Mouse (Mus musculus): ENCODE results near the gene Cdk14.
A peak's percentile ranks its signal among the peaks of the same experiment; 100 is the strongest.
"Not testable (repeated sequence)": the region's sequence is repeated elsewhere in the genome, so short reads cannot be mapped to it uniquely, and the experiment has no call there.

Cdk14 gene

DNA sequence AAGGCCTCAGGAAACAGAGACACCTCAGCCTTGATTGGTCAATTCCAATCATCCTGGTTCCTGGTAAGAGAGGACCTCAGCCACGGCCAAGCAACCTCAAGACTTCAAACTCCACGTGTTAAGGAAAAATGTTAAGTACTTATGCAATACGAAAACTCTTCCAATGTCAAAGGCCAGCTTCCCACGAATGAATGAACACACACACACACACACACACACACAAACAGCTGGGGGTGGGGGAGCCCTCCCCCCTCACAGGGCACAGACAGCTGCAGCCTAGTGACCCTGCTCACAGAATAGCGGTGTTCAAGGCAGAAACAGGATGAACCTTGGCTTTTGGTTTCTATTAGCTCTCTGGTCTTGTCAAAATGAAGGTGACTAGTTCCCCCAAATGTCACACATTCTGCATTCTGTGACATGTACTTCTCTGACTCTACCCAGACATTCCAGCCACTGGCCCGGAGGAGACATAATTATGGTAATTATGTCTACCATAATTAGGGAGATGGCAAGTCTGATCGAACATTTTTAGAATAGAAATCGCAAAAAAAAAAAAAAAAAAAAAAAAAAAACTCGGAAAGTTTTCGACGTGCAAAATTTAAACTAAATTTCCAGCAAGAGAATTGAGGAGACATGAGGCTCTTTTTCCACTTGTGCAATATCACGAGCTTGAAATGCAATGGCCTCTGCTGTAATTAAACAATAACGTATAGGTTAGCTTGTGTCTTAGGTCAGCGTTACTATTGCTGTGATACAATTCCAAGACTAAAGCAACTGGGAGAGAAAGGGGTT, 54.6 kb downstream of the Cdk14 start:
- no peak for DNase-seq

DNA sequence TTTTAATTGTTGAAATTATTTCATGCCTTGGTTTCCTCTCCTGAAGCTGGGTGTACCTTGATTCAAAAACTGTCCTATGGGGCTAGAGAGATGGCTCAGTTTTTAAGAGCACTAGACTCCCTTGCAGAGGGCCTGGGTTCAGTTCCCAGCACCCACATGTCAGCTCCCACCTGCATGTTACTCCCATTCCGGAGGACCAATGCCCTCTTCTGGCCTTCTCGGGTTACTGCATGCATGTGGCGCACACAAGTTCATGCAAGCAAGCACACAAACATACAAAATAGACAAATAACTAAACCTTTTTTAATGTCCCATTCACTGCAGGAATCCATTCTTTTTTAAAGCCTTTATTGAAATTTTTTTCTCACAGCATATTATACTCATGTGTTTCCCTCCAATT, 58.4 kb downstream of the Cdk14 start:
- no peak for DNase-seq

DNA sequence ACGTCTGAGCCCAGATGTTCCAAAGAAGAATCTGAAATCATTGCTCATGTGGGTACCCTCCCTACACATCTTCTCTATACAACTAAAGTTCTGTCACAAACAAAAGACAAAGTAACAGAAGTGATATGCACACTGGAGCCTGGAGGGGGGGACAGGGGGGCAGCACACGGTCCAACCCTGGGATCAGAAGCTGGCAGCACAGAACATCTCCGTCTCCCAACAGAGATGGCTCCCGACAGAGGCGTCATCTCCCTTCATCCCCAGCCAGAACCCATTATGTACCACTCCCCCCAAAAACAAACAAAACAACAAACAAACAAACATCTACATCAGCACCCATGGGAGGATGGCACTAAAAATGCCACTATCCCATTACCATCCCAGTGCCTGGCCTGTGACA, 59.8 kb downstream of the Cdk14 start:
- DNase-seq = no peak

DNA sequence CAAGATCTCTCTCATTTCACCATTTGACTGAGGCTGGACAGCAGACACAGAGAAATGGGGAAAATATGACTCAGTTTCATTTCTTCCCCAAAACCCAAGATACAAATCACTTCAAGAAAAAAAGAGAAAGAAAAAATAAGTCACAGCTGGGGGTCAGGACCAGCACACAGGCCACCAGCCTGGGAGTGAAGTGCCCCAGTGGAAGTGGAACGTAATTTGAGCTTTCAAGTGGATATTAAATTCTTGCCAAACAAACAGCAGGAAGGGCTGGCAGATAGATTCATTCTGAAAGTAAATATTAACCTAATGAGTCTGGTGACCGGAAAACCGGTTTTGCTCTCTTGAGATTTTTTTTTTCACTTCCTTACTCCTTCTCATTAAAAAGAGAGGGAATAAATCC, 60.2 kb downstream of the Cdk14 start:
- DNase-seq = no peak

DNA sequence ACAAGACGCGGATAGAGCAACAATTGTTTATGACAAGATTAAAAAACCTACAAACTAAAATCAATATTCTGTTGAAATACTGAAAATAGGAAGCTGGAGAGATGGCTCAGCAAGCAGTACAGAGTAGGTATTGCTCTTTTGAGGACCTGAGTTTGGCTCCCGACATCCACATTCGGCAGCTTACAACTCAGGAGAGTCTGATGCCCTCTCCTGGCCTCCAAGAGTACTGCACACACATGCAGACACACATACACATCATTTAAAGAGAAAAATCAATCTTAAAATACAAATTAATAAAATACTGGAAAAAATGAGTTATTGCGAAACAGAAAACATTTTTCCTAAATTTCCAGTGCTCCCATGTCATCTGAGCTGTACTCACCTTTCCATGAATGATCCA, 60.7 kb downstream of the Cdk14 start:
- no peak for DNase-seq

DNA sequence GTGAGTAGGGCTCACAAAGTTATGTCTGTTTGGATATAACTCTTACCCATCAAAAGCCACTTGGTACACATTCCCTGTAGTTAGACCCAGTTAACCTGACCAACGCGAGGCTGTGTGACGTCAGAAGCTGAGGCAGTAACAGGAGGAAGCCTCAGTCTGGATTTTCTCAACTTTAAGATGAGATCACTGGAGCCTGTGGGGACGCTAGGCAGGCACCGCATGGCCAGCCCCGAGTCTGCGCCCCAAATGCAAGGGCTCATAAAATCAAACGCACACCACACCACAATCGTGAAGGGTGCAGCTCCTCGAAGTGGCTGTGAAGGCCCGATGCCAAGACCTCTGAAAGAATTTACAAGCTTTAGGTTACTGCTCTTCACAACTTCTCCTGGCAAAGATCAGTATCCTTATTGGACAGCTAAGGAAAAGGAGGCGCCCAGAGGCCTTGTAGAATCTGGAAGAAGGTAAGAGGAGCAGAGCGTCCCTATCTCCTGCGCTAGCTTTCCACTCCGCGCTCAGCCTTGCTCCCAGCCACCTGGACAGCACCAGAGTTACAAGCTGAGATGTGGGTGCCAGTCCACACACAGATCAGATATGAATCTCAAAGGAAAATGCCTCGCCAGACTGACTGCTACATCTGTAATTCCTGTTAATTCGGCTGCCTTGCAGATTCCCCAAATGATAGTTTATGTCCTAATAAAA, 61.9 kb downstream of the Cdk14 start:
- no peak for DNase-seq

DNA sequence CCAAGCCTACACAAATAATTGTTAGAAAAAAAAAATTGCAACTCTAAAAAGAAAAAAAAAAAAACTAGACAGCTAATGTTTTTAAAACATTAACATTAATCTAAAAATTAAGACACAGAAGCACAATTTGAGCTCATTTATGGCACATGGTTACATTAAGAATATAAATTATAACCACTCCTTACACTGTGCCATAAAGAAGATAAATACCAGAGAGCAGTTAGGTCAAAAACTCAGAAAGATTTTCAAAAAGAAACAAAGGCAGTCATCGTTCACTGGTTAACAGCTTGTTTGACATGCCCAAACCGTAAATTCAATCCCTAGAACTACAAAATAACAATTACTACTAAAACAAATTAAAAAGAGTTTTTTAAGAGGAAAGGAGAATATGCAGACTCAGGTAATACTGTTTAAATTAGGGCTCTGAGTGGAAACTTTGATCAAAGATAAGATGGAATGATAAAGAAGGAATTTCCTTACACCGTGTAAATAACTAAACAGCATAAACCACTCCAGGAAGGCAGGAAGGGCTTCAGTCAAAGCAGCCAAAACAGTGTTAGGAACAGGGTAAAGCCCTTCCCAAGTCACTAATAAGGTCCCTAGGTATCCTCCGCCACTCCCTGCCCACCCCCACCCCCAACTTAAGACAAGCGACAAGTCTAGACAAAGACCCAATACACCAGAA, 65.3 kb downstream of the Cdk14 start:
- DNase-seq = no peak

DNA sequence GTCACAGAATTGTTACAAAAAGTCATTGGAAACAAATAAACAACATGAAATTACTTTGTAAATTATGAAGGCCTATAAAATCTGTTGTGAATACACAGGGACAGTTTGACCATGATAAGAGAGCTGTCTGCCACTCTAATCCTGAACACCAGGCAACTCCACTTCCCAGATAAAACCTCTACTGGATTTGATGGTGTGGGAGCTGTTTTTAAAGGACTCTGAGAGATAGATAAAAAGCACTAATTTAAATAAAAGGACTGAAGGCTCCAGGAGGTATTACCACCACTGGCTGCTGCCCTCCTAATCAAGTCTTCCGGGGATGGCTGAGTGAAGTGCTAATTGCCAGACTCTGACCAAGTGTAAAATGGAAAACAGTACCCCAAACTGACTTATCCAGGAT, 66.2 kb downstream of the Cdk14 start:
- DNase-seq = no peak

DNA sequence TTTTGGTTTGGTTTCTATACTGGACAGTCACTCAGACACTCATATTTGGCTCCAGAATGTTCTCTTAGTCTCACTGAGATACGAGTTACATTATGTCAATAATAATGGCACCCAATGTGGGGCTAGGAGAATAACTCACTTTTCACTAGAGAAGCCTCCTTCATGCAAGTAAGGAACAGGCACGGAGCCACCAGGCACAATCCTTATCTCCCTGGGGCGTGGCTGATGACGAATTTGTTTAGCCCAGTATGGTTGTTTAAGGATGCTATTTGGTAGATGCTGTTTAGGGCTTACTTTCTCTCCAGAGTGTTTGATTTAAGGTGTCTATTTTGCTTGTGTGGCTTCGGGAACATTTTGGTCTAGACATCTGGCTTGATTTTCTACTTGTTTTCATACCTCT, 75.5 kb downstream of the Cdk14 start:
- no peak for DNase-seq

DNA sequence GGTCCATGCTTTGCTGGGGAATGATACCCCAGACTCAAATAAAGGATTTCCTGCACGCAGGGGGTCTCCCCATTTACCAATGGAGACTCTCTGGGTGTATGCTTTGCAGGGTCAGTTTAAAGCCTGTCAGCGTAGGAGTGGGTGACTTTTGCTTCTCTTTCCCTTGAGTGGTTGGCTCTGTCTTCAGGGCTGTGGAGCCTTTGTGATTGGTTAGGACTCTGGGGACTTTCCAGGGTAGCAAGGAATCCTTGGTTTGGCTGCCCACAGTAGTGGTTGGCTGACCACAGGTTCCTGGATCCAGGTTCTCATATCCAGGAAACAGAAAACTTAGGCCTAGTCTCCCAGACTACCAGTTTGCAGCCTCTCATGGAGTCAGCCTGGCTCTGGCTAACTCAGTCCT, 76.4 kb downstream of the Cdk14 start:
- no peak for DNase-seq

DNA sequence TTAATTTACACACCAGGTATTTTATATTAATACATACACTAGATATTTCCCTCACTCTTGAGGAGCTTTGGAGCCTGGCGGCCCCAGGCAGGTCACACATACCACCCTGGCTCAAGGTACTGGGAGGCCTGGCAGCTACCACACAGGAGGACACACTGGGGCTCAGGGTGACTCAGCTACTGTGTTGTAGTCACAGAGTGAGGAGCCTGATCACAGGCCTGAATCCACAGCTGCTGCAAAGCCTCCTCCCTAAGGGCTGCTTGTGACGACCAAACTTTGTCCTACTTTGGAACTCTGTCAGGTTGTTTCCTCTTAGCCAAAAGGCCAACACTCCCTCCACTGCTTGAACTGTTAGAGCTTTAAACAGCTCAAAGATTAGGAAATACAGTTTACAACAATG, 76.8 kb downstream of the Cdk14 start:
- no peak for DNase-seq

DNA sequence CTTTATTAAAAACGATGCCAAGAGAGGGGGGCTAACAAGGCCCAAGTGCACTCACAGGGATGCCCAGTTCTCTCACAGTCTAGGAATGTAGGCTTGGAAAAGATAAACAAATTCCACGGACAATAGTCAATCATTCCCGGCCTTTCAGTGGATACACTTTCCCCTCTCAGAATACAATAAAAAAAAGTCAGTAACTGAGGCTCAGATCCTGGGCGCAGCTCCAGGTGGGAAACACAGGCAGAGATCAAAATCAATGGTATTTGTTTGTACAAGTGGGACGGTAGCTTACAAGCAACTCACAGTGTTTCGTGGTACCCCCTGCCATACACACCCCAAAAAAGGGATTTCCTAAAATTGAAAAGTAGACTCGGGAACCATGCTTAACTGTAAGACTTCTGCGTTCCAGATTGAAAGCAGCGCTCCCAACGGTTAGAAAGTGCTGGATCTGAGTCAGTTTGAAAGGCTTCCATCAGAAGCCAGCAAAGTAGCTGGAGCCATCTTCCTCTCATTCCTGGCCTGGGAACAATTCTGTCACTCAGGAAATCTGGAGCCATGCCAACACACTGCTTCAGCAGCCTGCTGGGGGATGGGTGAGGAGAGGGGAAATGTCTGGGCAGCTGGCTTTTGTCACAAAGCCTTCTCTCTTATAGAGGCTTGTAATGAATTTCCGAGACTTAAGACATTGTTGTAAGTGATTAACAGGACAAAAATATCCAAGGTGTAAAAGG, 77.5 kb downstream of the Cdk14 start:
- peak; percentile 17 to 21 for DNase-seq

DNA sequence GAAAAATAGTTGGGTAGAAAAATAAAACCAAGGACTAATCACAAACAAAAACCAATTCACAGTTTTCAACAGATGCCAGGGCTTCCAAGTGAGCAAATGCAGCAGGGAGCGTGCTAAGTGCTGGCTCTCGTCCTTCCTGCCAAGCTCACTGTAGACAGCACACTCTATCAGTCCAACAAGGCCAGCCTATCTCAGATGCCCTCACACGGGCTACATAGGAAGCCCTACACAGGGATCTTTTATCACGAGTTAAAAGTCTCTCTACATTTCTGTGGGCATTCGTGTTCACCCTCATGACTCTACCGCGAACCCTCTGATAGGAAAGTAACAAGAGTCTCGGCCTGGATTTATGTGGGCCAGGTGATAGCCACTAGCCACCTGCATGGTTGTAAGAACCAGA, 78.5 kb downstream of the Cdk14 start:
- no peak for DNase-seq

DNA sequence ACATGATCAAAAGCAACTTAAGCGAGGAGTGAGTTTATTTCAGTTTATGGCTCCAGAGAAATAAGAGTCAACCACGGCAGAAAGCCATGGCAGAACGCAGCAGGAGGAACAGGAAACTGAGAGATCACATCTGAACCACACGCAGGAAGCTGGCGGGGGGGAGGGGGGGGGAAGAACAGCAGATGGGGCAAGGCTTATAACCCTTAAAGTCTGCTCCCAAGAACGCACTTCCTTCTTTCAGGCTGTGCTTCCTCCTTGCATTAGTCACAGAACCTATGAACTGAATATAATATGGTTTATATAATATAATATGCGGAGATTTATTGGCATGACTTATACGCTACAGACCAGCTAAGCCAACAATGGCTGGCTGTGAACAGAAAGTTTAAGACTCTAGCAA, 86.2 kb downstream of the Cdk14 start:
- no peak for DNase-seq

DNA sequence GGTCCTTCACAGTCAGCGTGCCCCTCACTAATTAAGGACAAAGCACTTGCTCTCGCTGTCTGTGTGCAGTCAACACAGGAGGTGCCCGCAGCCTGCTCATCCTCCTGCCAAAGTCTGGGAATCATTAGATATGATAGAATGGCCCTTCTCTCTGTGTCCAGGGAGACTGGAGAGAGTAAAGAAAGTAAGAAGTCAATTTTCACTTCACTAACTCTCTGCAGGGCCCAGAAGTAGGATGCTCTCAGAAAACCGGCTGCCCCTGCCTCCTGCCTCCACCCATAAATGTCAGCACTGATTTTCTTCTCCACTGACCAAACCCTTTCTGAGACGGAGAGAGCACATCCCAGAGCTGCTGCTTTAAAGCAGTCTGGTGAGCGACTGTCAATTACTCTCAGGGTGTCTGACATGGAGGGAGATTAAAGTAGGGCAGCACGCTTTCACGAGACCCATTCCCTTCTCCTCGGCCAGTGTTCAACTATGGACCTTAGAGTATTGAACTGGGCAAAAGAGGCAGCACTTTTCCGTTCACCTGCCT, 89.1 kb downstream of the Cdk14 start:
- DNase-seq = no peak

DNA sequence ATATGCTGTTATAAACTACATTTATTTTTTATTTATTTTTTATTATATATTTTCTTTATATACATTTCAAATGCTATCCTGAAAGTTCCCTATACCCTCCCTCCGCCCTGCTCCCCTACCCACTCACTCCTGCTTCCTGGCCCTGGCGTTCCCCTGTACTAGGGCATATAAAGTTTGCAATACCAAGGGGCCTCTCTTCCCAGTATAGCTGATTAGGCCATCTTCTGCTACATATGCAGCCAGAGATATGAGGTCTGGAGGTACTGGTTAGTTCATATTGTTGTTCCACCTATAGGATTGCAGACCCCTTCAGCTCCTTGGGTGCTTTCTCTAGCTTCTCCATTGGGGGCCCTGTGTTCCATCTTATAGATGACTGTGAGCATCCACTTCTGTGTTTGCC, 91.1 kb downstream of the Cdk14 start:
- DNase-seq = not testable (repeated sequence)

DNA sequence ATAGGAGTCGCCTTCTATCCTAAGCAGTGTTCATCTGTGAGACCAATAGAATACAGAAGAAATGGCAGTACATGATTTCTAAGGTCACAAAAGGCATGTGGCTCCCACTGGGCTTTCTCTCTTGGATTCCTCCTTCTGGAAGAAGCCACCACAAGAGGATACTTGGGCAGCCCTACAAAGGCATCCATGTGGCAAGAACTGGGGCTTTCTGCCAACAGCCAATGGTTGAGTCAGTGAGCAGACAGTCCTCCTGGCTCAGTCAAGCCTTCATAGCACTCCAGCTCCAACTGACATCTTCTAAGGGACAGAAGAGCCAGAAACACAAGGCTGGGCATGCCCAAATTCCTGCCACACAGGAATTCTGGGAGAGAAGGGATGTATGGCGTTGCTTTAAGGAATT, 93.4 kb downstream of the Cdk14 start:
- peak; percentile 14 to 15 for DNase-seq

DNA sequence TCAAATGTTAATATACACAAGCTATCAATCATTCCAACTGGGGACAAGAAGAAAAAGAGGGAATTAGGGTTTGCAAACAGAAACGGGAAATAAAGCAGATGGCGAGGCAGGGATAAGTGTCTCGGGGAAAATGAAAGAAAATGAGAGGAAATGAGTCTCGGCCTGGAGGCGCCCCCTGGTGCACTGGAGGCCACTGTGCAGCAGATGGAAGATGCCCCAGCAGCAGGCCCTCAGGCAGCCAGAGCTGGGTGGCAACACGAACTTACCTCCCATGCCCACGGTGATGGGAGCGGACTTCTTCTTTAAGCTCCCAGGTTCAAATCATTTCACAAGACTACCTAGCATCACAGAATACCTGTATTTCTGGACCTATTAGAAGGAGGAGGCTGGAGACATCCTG, 97.4 kb downstream of the Cdk14 start:
- DNase-seq = no peak

DNA sequence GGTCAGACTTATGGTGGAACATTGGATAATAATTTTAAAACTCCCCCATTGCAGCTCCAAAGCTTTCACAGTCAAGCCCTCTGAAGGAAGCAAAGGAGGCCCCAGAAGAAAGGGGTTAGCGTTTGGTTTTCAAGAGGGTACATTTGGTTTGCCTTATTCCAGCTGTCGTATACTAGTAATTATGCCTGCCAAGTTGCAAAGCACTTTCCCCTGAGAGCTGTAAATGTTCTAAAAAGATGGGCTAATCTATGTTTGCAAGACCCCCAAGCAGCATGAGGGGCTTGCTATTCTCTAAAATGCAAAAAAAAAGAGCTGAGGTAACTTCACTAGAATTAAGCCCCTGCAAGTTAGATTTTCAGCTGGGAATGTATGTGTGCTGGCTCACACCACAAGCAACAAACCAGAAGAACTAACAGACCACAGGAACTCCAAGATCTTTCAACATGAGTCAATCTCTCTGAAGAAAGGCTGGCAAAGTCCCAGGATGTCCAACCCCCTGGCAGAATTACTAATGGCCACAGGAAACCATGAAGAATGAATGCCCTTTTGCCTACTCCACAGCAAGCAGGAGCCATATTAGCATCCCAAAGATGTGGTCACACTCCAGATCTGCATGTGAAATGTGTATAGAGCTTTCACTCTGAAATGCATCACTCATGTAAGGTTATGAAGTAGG, 99.5 kb downstream of the Cdk14 start:
- DNase-seq = no peak

DNA sequence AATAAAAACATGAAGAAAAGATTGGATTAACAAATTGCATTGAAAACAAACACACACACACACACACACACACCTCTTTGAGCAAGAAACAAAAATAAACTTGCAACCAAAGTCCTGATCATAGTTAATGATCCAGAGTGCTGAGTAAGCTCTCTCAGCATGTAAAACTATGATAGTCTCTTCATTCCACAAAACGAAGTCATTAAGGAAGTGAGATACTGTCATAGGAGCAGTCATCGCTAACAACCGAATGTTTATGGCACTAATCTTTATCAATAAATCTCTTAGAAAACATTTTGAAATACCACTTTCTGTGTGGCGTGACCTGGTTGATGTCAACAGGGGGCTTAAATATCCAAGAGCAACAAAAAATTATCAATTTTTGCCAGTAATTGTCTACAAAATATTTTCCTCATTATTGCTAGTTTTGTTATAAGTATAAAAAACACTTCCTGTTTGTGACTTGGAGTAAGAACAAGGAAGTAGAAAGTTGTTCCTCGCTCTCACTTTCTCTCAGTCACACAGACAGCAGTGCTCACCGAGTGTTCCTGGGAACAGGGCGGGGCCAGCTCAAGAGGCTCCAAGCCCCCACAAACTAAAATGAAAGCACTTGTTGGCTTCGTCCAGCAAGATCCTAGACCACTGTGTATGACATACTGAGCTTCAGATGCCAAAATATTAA, 100.1 kb downstream of the Cdk14 start:
- no peak for DNase-seq

DNA sequence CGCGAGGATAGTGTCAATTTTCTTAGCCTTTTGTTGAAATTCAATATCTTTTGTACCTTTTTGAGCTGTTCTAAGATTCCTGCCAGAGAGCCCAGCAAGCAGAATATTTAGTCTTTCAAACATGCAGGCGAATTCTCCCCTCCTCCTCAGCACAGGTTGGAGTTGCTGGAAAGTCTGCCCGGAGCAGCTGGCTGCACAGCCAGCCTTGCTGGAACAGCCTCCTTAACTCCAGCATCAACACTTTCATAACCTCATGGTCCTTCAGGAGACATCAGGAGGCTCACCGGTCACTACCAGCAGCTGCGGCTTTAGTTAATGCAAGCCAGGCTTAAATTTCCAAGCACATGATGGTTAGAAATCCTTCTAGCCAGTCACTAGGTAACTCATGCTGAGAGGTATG, 105.8 kb downstream of the Cdk14 start:
- no peak for DNase-seq

DNA sequence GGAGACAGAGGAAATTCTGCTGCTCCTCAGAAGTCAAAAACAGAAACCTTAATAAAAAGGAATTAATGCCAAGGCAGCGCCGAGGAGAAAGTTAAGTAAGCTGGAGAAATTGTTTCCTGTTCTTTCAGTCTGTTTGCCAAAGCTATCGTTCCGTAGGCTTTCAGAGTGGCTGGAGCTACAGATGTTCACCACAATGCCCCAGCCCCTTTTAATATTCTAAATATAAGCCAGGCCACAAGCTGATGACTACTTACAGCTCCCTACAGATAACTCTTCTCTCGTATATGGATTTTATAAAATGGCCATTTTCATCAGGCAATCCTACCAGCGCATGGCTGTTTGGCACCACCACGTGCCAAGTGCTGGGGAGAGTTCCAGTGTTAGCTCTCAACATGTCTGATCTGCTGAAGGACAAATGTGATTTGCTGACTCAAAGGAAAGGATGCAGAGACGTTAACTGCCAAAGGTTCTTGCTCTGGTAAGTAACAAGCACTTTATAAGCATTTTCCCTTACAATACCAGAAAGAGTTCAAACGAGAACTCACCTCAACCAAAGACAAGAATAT, 106.8 kb downstream of the Cdk14 start:
- no peak for DNase-seq

All from cerebellum, adult 18-20 months (tissue).